Mouse (Mus musculus) E14TG2a.4 (cell line): Measurements from ENCODE around the gene Capn5.

Source experiments
- H3K27me3 ChIP-seq: 2 replicates; pipeline ENCODE4 v1.6.1; 2014; ENCODE audit warnings: low read length, control low read depth; ENCODE audit not compliant: insufficient read depth
- H3K36me3 ChIP-seq: 2 replicates; pipeline ENCODE4 v1.6.1; 2014; ENCODE audit warnings: low read length, control low read depth; ENCODE audit not compliant: insufficient read depth
- H3K4me1 ChIP-seq: replicated peaks from 2 replicates; pipeline ENCODE4 v1.6.1; 2014; ENCODE audit warnings: low read depth, low read length, control low read depth
- H3K4me3 ChIP-seq: replicated peaks from 2 replicates; pipeline ENCODE4 v1.5.1; 2014; ENCODE audit warnings: mild to moderate bottlenecking, low read length
- H3K9me3 ChIP-seq: 2 replicates; pipeline ENCODE4 v1.6.1; 2014; ENCODE audit warnings: low read length, control low read depth
- CTCF ChIP-seq: conservative IDR thresholded peaks from 2 replicates; pipeline ENCODE4 v1.5.1; 2014; ENCODE audit warnings: low read length
- NANOG ChIP-seq: IDR thresholded peaks from 2 replicates; pipeline ENCODE4 v1.6.1; 2014; ENCODE audit warnings: borderline replicate concordance, low read length, mixed read lengths
- POU5F1 ChIP-seq: IDR thresholded peaks from 2 replicates; pipeline ENCODE4 v1.6.1; 2014; ENCODE audit warnings: low read length, borderline replicate concordance

The Capn5 gene

GRCm38 (mm10) chr7:98077453-98077852, 100.6 kb downstream of the Capn5 start:
- TF ChIP-seq NANOG = no peak
- no peak for TF ChIP-seq CTCF
- TF ChIP-seq POU5F1 = no peak
- H3K9me3 ChIP-seq = no peaks in the 10 kb centered on the region
- H3K4me1 ChIP-seq = peaks cover 26% of the 10 kb centered on the region
- H3K36me3 ChIP-seq = no peaks in the 10 kb centered on the region
- H3K27me3 ChIP-seq = peaks cover 28% of the 10 kb centered on the region
- peak overlapping the region; percentile 50 for H3K4me3 ChIP-seq

- H3K36me3 ChIP-seq = no peaks in the 10 kb centered on the region
- peaks cover 21% of the 10 kb centered on the region for H3K27me3 ChIP-seq
- TF ChIP-seq POU5F1 (no peak), NANOG (no peak), CTCF (peak; percentile 97)
- H3K9me3 ChIP-seq = no peaks in the 10 kb centered on the region
- H3K4me3 ChIP-seq = no peak overlapping the region
- H3K4me1 ChIP-seq = no peaks in the 10 kb centered on the region
Measured at GRCm38 (mm10) chr7:98071620-98072019, 106.5 kb downstream of the Capn5 start.
